Mouse (Mus musculus) gastrocnemius, adult 2 months (tissue): Measurements from ENCODE around the gene Trim75. TPM values are rescaled to one million over a fixed set of nuclear protein-coding genes. Genes with fewer than 3 reads are reported as not detected.

Source experiments
- DNase-seq: peaks from one replicate; pipeline ENCODE4 v3.0.0; 2022
- H3K27ac ChIP-seq: fragments of 200-600 bp; 2 replicates; pipeline ENCODE4 v1.8.1; 2022; ENCODE audit warnings: mild to moderate bottlenecking
- H3K4me3 ChIP-seq: fragments of 200-600 bp; 2 replicates; pipeline ENCODE4 v1.8.1; 2022; ENCODE audit warnings: mild to moderate bottlenecking, moderate library complexity
- CTCF ChIP-seq: fragments of 200-600 bp; IDR thresholded peaks from 2 replicates; pipeline ENCODE4 v1.8.1; 2022; ENCODE audit warnings: antibody characterized with exemption, mild to moderate bottlenecking, moderate library complexity
- intact Hi-C: fragments of 180-260 bp; cut with DNase I; formaldehyde crosslinking; loops from one replicate; pipeline ENCODE4 v1.15.1; 2025
- total RNA-seq, 2 experiments: library from RNA; stranded (reverse); gene quantifications; 2 replicates each; pipeline ENCODE4 v1.2.3; 2021

The Trim75 gene
- total RNA-seq, 2 experiments from 2014 or later: not detected

DNA sequence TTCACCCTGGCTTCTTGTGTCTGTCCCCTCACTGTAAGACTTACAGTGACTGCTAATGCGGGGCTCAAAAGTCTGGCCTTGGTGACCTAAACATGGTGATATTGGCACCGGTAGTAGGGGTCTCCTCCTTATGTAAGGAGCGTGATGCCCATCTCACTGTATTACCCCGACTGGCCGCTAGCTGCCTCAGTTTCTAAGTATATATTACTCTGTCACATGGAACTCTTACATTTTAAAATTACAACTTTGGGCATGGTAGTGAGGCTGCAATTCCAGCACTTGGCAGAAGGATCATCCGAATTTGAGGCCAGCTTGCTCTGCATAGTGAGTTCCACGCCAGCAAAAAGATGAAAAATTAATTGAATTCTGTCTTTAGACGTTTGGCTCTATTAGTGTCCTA is 46.6 kb downstream of the Trim75 start:
- Histone ChIP-seq H3K4me3 (no peak overlapping the region), H3K27ac (no peak overlapping the region)
- no peak for TF ChIP-seq CTCF
- intact Hi-C loops: loop anchor here (2.0 to 5.0 kb wide), 4 partner anchors 94 to 322 kb away; partner anchors contain the start of gene Cpe
- no peak for DNase-seq

DNA sequence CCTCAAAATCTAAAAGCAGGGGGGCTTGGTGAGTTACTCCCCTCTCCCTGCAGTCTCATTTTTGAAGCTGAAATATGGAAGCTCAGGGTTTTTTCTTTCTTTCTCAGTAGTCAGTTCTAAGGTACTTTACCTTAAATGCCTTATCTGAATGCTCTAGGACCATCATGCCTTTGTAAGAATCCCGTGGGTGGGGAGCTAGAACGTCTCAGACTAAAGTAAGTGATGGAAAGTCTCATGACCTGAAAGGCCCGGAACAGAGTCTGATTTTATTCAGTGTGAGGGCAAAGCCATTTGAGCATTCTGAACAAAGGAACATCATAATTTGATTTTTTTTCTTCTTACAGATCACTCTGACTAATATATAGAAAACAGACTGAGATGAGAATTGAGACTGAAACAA is 52.6 kb downstream of the Trim75 start:
- TF ChIP-seq CTCF: no peak
- no peak overlapping the region for H3K4me3 ChIP-seq
- no peak for DNase-seq
- intact Hi-C loops: no loop called here
- no peak overlapping the region for H3K27ac ChIP-seq

Other genes starting within 250 kb of the Trim75 start
- 1 to 10 TPM; 7.9 to 8.7 TPM for gene Klhl2, start 137.8 kb downstream of the Trim75 start, total RNA-seq
- gene Tmem192, start 40.6 kb downstream of the Trim75 start, total RNA-seq: 10 to 100 TPM; 18.6 to 21.4 TPM
- not detected for gene Trim61, start 30.7 kb upstream of the Trim75 start, total RNA-seq
- gene Trim60, start 30.8 kb upstream of the Trim75 start, total RNA-seq: not detected
- not detected for gene Apela, start 49.5 kb upstream of the Trim75 start, total RNA-seq
- not detected for gene Gm10663, start 87.2 kb upstream of the Trim75 start, total RNA-seq
- gene BC030870, start 141.7 kb upstream of the Trim75 start, total RNA-seq: not detected